Mouse (Mus musculus) kidney, postnatal 0 days (tissue): ENCODE results near the gene Morn3. TPM values are rescaled to one million over a fixed set of nuclear protein-coding genes. Genes with fewer than 3 reads are reported as not detected.

Experiments used
- ATAC-seq: fragments of 200-750 bp; cut with Nextera tagmentation; replicated peaks from 2 replicates; pipeline ENCODE4 v1.8.0; 2017; ENCODE audit warnings: low read depth, moderate number of reproducible peaks, moderate TSS enrichment, moderate library complexity; ENCODE audit not compliant: low FRiP score
- DNase-seq: peaks from one replicate; pipeline ENCODE4 v3.0.0-alpha.2; 2016; ENCODE audit warnings: low spot score
- H3K27ac ChIP-seq: fragments of 300-500 bp; sonication (generic); 2 replicates; pipeline ENCODE4 v1.5.1; 2014; ENCODE audit warnings: mild to moderate bottlenecking
- H3K27me3 ChIP-seq: fragments of 300-500 bp; sonication (generic); 2 replicates; pipeline ENCODE4 v1.6.1; 2014; ENCODE audit warnings: low read length, mixed read lengths; ENCODE audit not compliant: insufficient read depth
- H3K36me3 ChIP-seq: fragments of 300-500 bp; sonication (generic); 2 replicates; pipeline ENCODE4 v1.6.1; 2014; ENCODE audit warnings: low read length, mixed read lengths; ENCODE audit not compliant: insufficient read depth
- H3K4me1 ChIP-seq: fragments of 300-500 bp; sonication (generic); replicated peaks from 2 replicates; pipeline ENCODE4 v1.6.1; 2014; ENCODE audit warnings: antibody characterized with exemption, low read length, mixed read lengths; ENCODE audit not compliant: insufficient read depth
- H3K4me2 ChIP-seq: fragments of 300-500 bp; sonication (generic); 2 replicates; pipeline ENCODE4 v1.6.1; 2014; ENCODE audit warnings: mild to moderate bottlenecking, low read length, moderate library complexity, mixed read lengths
- H3K4me3 ChIP-seq: fragments of 300-500 bp; sonication (generic); replicated peaks from 2 replicates; pipeline ENCODE4 v1.5.1; 2014; ENCODE audit warnings: low read depth, low read length
- H3K9ac ChIP-seq: fragments of 300-500 bp; sonication (generic); 2 replicates; pipeline ENCODE4 v1.6.1; 2014; ENCODE audit warnings: low read depth, low read length
- H3K9me3 ChIP-seq: fragments of 300-500 bp; sonication (generic); replicated peaks from 2 replicates; pipeline ENCODE4 v1.6.1; 2016; ENCODE audit warnings: low read length, inconsistent platforms, mixed read lengths
- CTCF ChIP-seq: IDR thresholded peaks from 2 replicates; pipeline ENCODE4 v1.5.1; 2016; ENCODE audit warnings: antibody characterized with exemption, low read depth, mild to moderate bottlenecking, moderate library complexity
- WGBS: fragments of 180-500 bp; shearing (Covaris S2); extraction: QIAGEN DNeasy Blood & Tissue Kit; methylation state at CpG from one replicate; pipeline ENCODE4 v1.1.7; 2014; 5-methylcytosine and 5-hydroxymethylcytosine counted together
- polyA plus RNA-seq: library from polyadenylated mRNA; unstranded; fragments of >200 nt; fragmentation: Nextera tagmentation; extraction: Ambion mirVana; gene quantifications from 2 replicates; pipeline ENCODE4 v1.2.1, GENCODE M21; 2015

Morn3 gene
- polyA plus RNA-seq, 1 experiment from 2014 or later: not detected

DNA sequence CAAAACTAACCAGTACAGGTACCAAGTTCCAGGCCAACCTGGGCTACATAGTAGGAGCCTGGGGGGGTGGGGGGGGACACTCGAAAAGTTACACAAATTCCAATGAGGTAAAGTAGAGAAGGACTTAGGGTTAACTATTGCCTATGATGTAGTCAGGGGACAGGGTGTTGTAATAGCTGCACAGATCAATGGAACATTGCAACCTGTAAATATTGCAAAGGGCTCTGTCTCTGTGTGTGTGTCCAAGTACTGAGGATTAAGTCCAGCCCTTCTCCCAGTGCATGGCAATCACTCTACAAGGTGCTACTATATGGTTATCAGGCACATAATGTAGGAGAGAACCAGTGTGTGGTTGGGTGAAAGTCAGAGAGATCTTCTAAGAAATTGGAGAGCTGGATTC, 45.9 kb downstream of the Morn3 start:
- TF ChIP-seq CTCF: no peak
- H3K27ac ChIP-seq: no peak overlapping the region
- WGBS: 73% methylated on average over 1 of the region's 1 CpGs
- no peak overlapping the region for H3K4me3 ChIP-seq
- ATAC-seq (no peak), DNase-seq (no peak)
- no peak overlapping the region for H3K9ac ChIP-seq
- no peaks in the 10 kb centered on the region for H3K4me1 ChIP-seq
- H3K4me2 ChIP-seq: no peak overlapping the region
- H3K36me3 ChIP-seq: 0 out of 2 replicates have a peak, but pooled peaks cover 3% of the 10 kb centered on the region
- H3K9me3 ChIP-seq: no peaks in the 10 kb centered on the region
- no peaks in the 10 kb centered on the region for H3K27me3 ChIP-seq

DNA sequence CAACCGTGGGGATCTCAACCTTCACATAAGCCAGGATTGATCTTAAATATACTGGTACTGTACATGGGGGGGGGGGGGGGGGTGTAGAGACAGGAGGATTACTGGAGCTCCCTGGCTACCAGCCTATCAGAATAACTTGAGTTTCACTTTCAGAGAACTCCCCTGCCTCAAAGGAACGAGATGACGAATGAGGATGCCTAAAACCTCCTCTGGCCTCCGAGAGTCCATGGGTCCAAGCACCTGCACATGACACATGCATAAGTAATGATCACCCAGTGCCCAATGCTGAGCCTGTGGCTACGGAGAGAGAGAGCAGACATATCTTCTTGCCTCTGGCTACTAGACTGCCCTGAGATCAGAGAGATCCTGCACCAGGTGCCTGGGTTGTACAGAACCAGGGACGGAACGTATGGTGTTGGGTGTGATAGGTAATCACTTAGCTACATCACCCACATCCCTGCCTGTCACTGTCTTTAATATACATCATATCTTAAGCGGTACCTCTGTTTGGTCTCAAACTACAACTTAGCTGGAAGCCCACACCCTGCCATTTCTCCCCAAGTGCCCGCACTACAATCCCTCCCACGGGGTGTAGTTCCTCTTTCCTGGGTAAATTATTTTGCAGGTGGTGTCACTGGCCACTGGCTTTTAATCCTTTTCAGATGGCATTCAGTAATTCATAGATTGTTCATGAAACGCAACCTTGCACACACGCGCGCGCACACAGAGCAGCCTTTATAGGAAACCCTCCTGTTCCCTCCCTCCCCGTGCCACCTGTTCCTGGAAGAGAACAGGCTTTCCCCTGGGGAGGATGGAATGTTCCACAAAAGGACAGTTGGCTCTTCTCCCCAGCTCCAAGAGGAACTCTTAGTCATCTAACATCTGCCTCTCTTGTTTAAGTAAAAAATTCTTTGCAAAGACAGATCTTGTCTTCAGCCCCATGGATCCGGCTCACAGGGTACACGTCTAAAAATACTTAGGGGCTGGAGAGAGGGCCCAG, 49.3 kb downstream of the Morn3 start:
- 0 out of 2 replicates have a peak, but pooled peaks have one; percentile 29 for ATAC-seq
- no peak for TF ChIP-seq CTCF
- H3K4me1 ChIP-seq: no peaks in the 10 kb centered on the region
- DNase-seq: no peak
- WGBS: 85% methylated on average over 18 of the region's 18 CpGs
- no peak overlapping the region for H3K4me3 ChIP-seq
- H3K9ac ChIP-seq: no peak overlapping the region
- H3K27ac ChIP-seq: no peak overlapping the region
- no peak overlapping the region for H3K4me2 ChIP-seq
- no peaks in the 10 kb centered on the region for H3K9me3 ChIP-seq
- 0 out of 2 replicates have a peak, but pooled peaks cover 3% of the 10 kb centered on the region for H3K36me3 ChIP-seq
- no peaks in the 10 kb centered on the region for H3K27me3 ChIP-seq

DNA sequence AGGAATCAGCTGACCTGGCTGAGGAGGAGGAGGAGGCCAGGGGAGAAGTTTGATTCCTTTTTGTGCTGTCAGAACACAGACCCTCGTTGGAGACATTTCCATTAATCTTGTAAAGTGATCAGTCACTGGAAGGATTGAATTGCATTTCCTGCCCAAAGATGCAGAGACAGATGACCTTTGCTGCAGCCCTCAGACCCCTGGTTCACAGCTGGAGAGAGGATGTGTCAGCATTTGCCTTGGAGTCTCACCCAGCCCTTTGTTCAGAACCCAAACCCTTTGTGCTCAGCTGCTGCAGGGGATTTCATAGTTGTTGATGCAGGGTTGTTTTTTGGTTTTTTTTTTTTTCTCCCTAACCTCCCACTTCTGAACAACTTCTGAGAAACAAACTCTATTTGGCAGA, 51.9 kb downstream of the Morn3 start:
- H3K9ac ChIP-seq: no peak overlapping the region
- H3K9me3 ChIP-seq: no peaks in the 10 kb centered on the region
- 0% methylated on average over 1 of the region's 1 CpGs for WGBS
- ATAC-seq (no peak), DNase-seq (peak; percentile 35)
- H3K4me3 ChIP-seq: no peak overlapping the region
- 0 out of 2 replicates have a peak, but pooled peaks cover 3% of the 10 kb centered on the region for H3K36me3 ChIP-seq
- no peak overlapping the region for H3K4me2 ChIP-seq
- H3K27me3 ChIP-seq: no peaks in the 10 kb centered on the region
- no peak overlapping the region for H3K27ac ChIP-seq
- no peak for TF ChIP-seq CTCF
- H3K4me1 ChIP-seq: peaks cover 16% of the 10 kb centered on the region

DNA sequence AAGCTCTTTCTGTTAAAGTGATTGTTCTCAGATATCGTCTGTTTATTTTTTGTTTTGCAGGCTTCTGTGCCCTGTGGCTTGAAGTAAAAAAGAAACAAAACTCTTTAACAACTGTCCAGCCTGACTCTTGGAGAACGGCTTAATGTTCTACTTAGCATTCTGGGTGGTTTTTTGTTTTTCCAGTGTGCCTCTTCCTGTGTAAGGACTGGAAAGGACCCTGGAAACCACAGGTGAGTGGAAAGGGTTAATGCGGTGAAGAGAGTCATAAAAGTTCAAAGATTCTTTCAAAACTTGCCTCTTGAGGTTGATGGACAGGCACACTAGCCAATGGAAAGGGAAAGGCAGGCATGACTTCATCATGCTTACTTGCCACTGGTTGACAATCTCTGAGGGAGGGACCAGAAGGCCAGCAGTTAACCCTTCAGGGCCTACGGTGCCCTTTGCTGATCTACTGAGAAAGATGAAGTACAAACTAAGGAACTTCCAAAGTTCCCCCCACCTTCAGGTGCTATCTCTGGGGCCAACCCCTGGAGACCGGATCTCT, 52.4 kb downstream of the Morn3 start:
- Histone ChIP-seq H3K4me1 (peaks cover 16% of the 10 kb centered on the region), H3K9me3 (no peaks in the 10 kb centered on the region), H3K27me3 (no peaks in the 10 kb centered on the region), H3K9ac (no peak overlapping the region), H3K4me2 (peak overlapping the region; percentile 32), H3K27ac (no peak overlapping the region), H3K4me3 (0 out of 2 replicates have a peak overlapping the region, but pooled peaks have one; percentile 3), H3K36me3 (0 out of 2 replicates have a peak, but pooled peaks cover 3% of the 10 kb centered on the region)
- WGBS: 6% methylated on average over 5 of the region's 5 CpGs
- peak; percentile 97 for DNase-seq
- ATAC-seq: peak; percentile 93
- TF ChIP-seq CTCF: no peak

DNA sequence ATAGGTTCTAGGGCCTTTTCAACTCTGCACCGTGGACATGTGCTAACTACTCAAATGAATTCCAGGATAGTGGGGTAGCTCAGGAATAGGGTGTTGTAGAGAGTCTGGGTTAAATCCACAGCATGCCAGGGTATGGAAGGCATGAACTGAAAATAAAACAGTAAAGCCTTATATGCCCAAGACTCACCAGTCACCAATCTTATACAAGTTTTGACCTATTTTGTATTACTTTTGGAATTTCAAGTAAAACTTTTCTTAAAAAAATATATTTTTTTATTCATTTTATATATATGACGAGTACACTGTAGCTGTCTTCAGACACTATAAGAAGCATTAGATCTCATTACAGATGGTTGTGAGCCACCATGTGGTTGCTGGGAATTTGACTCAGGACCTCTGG, 53.0 kb downstream of the Morn3 start:
- peaks cover 16% of the 10 kb centered on the region for H3K4me1 ChIP-seq
- ATAC-seq: no peak
- DNase-seq: no peak
- no peak overlapping the region for H3K4me3 ChIP-seq
- no peak overlapping the region for H3K9ac ChIP-seq
- H3K27me3 ChIP-seq: no peaks in the 10 kb centered on the region
- 41% methylated on average over 2 of the region's 2 CpGs for WGBS
- H3K9me3 ChIP-seq: no peaks in the 10 kb centered on the region
- TF ChIP-seq CTCF: 0 out of 2 replicates have a peak, but pooled peaks have one; percentile 26
- H3K36me3 ChIP-seq: 0 out of 2 replicates have a peak, but pooled peaks cover 3% of the 10 kb centered on the region
- H3K4me2 ChIP-seq: peak overlapping the region; percentile 32; the same call in 1 of the 2 replicates
- no peak overlapping the region for H3K27ac ChIP-seq

DNA sequence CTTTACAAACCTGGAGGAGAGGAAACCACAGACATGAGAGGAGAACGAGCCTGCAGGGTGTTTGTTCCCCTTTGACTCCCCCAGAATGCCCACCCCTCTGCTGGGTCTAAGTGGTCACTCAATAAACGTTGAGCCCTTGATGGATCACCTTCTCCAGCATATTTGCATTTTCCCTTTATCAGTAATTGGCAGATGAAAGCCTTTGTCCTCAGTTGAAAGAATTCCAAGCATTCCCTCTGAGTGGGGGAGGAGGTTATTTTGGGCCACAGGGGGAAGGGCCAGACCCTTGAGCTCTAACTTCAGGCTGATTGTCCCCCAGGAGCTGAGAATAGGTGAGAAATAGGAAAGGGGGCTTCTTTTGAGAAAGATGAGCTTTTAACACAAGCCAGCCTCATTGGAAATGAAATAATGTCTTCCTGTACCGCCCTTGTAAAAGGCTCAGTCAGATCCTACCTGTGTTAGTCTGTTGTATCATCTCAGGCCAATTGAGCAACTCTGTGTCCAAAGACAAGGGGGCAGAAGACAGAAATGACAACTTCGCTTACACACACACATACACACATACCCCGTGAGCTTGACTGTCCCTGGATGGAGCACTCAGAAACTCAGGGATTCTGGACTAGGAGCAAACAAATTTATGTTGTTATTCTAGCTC, 55.3 kb downstream of the Morn3 start:
- Histone ChIP-seq H3K36me3 (no peaks in the 10 kb centered on the region), H3K4me1 (peaks cover 27% of the 10 kb centered on the region), H3K27me3 (no peaks in the 10 kb centered on the region), H3K9me3 (no peaks in the 10 kb centered on the region), H3K9ac (peak overlapping the region; percentile 29; the same call in 1 of the 2 replicates), H3K4me3 (no peak overlapping the region), H3K27ac (no peak overlapping the region), H3K4me2 (peak overlapping the region; percentile 93)
- no peak for DNase-seq
- ATAC-seq: no peak
- no peak for TF ChIP-seq CTCF
- 42% methylated on average over 5 of the region's 5 CpGs for WGBS
